Mouse (Mus musculus): Measurements from ENCODE around the gene Ppp1ca. TPM values are rescaled to one million over a fixed set of nuclear protein-coding genes. Genes with fewer than 3 reads are reported as not detected.

Ppp1ca gene
- polyA plus RNA-seq, 1 experiment from 2014 or later, result 591 TPM

DNA sequence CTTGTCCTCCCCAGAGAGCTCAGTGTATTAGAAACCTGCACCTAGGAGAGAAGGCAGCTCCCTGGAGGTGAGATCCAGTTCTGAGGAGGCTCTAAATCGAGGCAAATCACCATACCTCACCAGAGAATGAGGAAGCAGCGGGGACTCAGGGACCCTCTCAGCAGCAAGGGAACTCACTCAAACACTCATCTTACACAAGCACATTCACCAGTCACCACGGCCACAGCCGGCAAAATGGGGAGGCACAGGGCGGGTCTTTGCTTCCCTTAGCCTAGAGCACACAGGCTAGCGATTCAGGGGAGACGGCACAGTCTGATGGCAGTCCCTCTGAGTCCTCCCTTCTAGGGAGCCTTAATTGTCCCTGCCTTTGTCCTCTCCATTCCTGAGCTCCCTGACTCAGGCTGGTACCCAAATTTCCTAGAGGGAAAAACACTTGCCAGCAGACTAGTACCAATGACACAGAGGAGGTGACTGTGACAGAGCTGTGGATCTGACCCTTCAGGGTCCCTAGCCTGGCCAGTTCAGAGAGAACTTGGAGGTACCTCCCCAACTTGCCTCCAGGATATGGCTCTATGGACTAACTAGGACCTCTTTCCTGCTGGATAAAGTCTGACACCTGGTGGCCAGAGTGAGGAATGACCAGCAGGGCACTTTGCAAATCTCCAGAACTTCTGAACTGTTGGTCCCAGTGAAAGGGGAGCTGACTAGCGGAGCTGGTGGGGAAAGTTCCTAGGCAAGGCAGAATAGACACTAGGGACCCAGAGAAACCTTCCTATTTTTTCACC, 36.2 kb downstream of the Ppp1ca start:
- DNase-seq (peak; percentile 91), ATAC-seq (ENCODE audit: low FRiP score, low TSS enrichment) (no peak)
- Histone ChIP-seq H3K4me2 (ENCODE audit: low read length) (no peak overlapping the region), H3K27me3 (ENCODE audit: control insufficient read depth, insufficient read depth, low read length) (no peaks in the 10 kb centered on the region), H3K9me3 (ENCODE audit: control insufficient read depth, low read length) (no peaks in the 10 kb centered on the region), H3K27ac (replicated peaks; ENCODE audit: low read depth, low read length) (no peak overlapping the region), H3K4me3 (replicated peaks; ENCODE audit: low read depth, low read length) (no peak overlapping the region), H3K4me1 (ENCODE audit: control insufficient read depth, insufficient read depth, low read length) (peaks cover 11% of the 10 kb centered on the region), H3K9ac (replicated peaks; ENCODE audit: low read length) (no peak overlapping the region), H3K36me3 (ENCODE audit: control insufficient read depth, insufficient read depth, low read length) (no peaks in the 10 kb centered on the region)
- WGBS, result 21% methylated on average over 8 of the region's 8 CpGs

DNA sequence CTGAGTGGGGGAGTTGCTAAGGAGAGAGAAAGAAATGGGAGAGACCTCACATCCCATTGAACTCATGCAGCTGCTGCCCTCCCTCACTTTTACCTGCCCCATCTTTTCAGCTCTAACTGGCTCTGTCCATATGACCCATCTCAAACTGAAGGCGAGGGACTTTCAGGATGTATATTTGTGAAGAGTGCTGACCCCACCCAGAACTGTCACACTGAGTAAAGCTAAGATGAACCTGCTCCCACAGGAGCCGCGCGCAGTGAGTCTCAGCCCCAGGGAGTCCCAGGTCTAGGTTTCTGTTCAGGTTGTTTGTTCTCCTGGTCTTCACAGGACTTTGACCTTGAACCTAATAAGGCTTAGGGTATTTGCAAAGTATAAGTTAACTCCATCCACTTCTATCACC, 37.0 kb downstream of the Ppp1ca start:
- Histone ChIP-seq H3K36me3 (ENCODE audit: control insufficient read depth, insufficient read depth, low read length) (no peaks in the 10 kb centered on the region), H3K4me3 (replicated peaks; ENCODE audit: low read depth, low read length) (no peak overlapping the region), H3K4me1 (ENCODE audit: control insufficient read depth, insufficient read depth, low read length) (peaks cover 11% of the 10 kb centered on the region), H3K9me3 (ENCODE audit: control insufficient read depth, low read length) (no peaks in the 10 kb centered on the region), H3K9ac (replicated peaks; ENCODE audit: low read length) (no peak overlapping the region), H3K27me3 (ENCODE audit: control insufficient read depth, insufficient read depth, low read length) (no peaks in the 10 kb centered on the region), H3K27ac (replicated peaks; ENCODE audit: low read depth, low read length) (no peak overlapping the region), H3K4me2 (ENCODE audit: low read length) (no peak overlapping the region)
- DNase-seq, result no peak
- ATAC-seq (ENCODE audit: low FRiP score, low TSS enrichment), result no peak
- 73% methylated on average over 4 of the region's 4 CpGs for WGBS

DNA sequence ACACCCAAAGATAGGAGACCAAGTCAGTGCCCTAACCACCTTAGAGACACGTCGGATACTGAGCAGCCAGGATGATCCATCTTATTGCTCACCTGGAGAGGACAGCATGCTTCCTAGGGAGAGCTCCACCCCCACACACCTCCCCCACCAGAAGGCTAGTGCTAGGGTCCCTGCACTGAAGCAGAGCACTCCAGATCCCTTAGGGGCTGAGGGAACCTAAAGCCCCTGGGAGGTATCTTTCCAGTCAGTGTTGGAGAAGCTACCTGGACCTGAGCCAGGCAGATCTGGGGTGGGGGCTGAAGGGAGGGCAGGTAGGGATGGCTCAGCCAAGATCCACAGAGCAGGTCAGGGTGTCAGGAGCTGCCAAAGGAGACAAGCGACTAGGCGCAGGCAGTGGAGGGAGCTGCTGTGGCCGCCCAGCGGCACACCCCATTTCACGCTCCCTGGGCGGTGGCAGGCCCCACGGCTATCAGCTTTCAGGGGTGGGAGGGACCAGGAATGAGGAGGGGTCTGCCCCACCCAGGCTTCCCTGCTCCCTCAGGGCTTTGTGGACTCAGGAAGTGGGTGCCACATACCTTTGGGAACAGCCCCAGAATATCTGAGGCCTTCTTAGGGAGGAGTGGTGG, 37.7 kb downstream of the Ppp1ca start:
- Histone ChIP-seq H3K36me3 (ENCODE audit: control insufficient read depth, insufficient read depth, low read length) (no peaks in the 10 kb centered on the region), H3K9me3 (ENCODE audit: control insufficient read depth, low read length) (no peaks in the 10 kb centered on the region), H3K4me3 (replicated peaks; ENCODE audit: low read depth, low read length) (no peak overlapping the region), H3K27ac (replicated peaks; ENCODE audit: low read depth, low read length) (no peak overlapping the region), H3K9ac (replicated peaks; ENCODE audit: low read length) (no peak overlapping the region), H3K27me3 (ENCODE audit: control insufficient read depth, insufficient read depth, low read length) (no peaks in the 10 kb centered on the region), H3K4me1 (ENCODE audit: control insufficient read depth, insufficient read depth, low read length) (peaks cover 11% of the 10 kb centered on the region), H3K4me2 (ENCODE audit: low read length) (no peak overlapping the region)
- 33% methylated on average over 9 of the region's 9 CpGs for WGBS
- ATAC-seq (ENCODE audit: low FRiP score, low TSS enrichment) (no peak), DNase-seq (no peak)

DNA sequence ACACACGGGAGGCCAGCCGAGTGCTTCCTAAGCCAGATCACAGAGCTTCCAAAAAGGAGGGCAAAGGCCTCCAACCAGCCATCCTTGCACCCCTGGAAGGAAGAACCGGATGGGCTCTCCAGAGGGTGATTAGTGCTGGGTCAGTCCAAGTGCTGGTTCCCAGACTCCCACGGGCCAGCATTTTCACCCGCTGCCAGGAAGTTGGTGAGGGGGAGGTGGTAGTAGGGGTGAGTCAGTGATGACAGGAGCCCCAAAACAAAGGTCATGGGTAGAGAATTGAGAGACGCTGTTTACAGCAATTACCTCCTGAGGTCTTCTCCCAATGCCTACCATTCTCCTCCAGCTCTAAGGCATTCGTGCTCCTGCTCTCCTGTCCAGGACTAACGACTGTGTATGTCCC, 38.5 kb downstream of the Ppp1ca start:
- DNase-seq (no peak), ATAC-seq (ENCODE audit: low FRiP score, low TSS enrichment) (no peak)
- WGBS, result 72% methylated on average over 8 of the region's 8 CpGs
- Histone ChIP-seq H3K9ac (replicated peaks; ENCODE audit: low read length) (no peak overlapping the region), H3K27me3 (ENCODE audit: control insufficient read depth, insufficient read depth, low read length) (no peaks in the 10 kb centered on the region), H3K4me2 (ENCODE audit: low read length) (no peak overlapping the region), H3K27ac (replicated peaks; ENCODE audit: low read depth, low read length) (no peak overlapping the region), H3K9me3 (ENCODE audit: control insufficient read depth, low read length) (no peaks in the 10 kb centered on the region), H3K4me1 (ENCODE audit: control insufficient read depth, insufficient read depth, low read length) (peaks cover 11% of the 10 kb centered on the region), H3K4me3 (replicated peaks; ENCODE audit: low read depth, low read length) (no peak overlapping the region), H3K36me3 (ENCODE audit: control insufficient read depth, insufficient read depth, low read length) (no peaks in the 10 kb centered on the region)

DNA sequence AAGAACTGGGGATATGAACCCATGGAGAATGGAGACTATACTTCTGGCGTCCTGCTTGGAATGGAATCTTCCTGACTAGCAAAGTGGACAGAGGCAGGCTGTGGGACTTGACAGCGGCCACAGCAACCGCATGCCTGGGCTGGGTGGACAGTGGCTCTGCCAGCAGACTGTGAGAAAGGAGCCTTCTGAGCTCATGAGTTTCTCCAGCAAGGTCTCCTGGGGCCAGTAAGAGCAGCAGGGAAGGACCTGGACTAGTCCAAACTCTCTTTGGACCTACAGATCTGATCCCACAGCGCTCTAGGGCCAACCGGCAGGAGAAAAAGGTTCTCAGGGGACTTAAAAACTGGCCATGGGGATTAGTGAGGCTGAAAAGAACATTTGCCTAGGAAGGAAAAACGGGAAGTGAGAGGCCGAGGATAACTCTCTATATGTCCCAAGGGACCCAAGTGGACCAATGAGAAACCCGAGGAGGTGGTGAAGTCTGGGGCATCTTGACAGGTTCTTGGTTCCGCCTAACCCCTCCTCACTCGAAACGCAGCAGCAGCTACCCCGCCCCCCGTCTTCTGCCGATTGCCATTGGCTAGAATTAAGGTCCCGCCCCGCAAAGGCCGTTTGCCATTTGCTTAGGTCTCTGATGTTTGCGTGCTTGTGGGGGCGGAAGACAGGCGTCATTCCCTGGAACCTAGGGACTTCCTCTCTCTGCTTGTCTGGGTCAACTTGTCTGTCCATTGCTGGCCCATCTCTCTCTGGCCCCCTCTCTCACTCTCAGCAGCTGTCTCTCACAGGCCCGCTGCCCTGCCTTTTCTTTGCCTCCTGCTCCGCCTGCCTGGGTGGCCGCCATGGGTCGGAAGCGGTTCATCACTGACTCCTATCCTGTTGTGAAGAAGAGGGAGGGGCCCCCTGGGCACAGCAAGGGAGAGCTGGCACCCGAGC, 39.7 kb downstream of the Ppp1ca start, which contains the start of gene Pold4:
TSS of gene Pold4 (plus strand) at position 647 of the 933 bp plus-strand sequence.
- ATAC-seq (ENCODE audit: low FRiP score, low TSS enrichment) (peak; percentile 87), DNase-seq (peak; percentile 96)
- Histone ChIP-seq H3K27me3 (ENCODE audit: control insufficient read depth, insufficient read depth, low read length) (no peaks in the 10 kb centered on the region), H3K9ac (replicated peaks; ENCODE audit: low read length) (peak within 1 kb of the TSS; percentile 68), H3K9me3 (ENCODE audit: control insufficient read depth, low read length) (no peaks in the 10 kb centered on the region), H3K4me3 (replicated peaks; ENCODE audit: low read depth, low read length) (peak within 1 kb of the TSS; percentile 55), H3K27ac (replicated peaks; ENCODE audit: low read depth, low read length) (peak within 1 kb of the TSS; percentile 74), H3K36me3 (ENCODE audit: control insufficient read depth, insufficient read depth, low read length) (no peaks in the 10 kb centered on the region), H3K4me2 (ENCODE audit: low read length) (peak within 1 kb of the TSS; percentile 86), H3K4me1 (ENCODE audit: control insufficient read depth, insufficient read depth, low read length) (peaks cover 11% of the 10 kb centered on the region)
- WGBS, result 9% methylated on average over 26 of the region's 26 CpGs

DNA sequence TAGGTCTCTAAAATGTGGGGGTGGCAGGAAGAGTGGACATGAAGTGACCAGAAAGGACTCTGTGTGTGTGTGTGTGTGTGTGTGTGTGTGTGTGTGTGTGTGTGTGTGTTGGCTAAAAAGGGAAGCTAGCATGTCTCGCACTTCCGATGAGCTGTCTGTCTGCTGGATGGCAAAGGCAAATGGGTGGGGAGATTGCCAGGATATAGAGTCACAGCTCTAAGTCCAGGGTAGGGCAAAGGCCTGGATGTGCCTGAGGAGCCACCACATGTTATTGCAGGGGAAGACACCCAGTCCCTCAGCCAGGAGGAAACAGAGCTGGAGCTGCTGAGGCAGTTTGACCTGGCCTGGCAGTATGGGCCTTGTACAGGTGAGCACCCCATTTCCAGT, 40.3 kb downstream of the Ppp1ca start:
- WGBS, result 52% methylated on average over 2 of the region's 2 CpGs
- Histone ChIP-seq H3K4me1 (ENCODE audit: control insufficient read depth, insufficient read depth, low read length) (peaks cover 11% of the 10 kb centered on the region), H3K36me3 (ENCODE audit: control insufficient read depth, insufficient read depth, low read length) (no peaks in the 10 kb centered on the region), H3K9ac (replicated peaks; ENCODE audit: low read length) (peak overlapping the region; percentile 68), H3K9me3 (ENCODE audit: control insufficient read depth, low read length) (no peaks in the 10 kb centered on the region), H3K4me2 (ENCODE audit: low read length) (peak overlapping the region; percentile 86), H3K27me3 (ENCODE audit: control insufficient read depth, insufficient read depth, low read length) (no peaks in the 10 kb centered on the region), H3K4me3 (replicated peaks; ENCODE audit: low read depth, low read length) (peak overlapping the region; percentile 55), H3K27ac (replicated peaks; ENCODE audit: low read depth, low read length) (peak overlapping the region; percentile 74)
- DNase-seq (no peak), ATAC-seq (ENCODE audit: low FRiP score, low TSS enrichment) (no peak)

DNA sequence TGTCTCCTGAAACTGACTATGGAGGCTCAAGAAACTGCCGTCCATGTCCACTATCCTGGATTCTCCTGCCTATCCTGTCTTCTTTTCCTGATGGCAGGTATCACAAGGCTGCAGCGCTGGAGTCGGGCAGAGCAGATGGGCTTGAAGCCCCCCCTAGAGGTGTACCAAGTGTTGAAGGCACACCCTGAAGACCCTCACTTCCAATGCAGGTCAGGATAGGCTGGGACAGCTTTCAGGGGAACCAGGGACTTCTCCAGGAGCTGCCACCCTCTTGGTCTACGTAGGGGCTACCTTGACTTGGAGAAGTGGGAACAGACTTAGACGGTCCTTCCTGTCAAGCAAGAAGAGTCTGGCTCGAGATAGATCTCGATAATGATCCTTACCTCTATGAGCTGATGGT, 40.8 kb downstream of the Ppp1ca start:
- no peaks in the 10 kb centered on the region for H3K9me3 ChIP-seq (ENCODE audit: control insufficient read depth, low read length)

DNA sequence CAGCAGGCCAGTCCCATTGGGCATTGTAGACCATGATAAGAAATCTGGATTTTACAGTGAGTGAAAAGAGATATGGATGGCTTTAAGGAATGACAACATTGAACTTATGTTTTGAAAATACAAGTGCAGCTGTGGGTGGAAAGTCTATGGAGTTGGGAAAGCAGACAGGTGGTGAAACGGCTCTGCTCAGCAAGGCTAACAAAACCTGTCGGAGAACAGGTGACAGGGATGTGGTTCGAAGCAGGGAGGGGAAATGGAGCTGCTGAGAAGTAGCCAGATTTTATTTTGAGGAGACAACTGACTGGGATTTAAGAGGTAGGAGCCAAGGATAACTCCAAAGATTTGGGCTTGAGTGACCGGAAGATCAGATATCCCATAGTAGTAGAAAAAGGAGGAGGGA, 42.7 kb downstream of the Ppp1ca start:
- DNase-seq, result no peak
- Histone ChIP-seq H3K9ac (replicated peaks; ENCODE audit: low read length) (no peak overlapping the region), H3K4me2 (ENCODE audit: low read length) (no peak overlapping the region), H3K9me3 (ENCODE audit: control insufficient read depth, low read length) (no peaks in the 10 kb centered on the region), H3K4me1 (ENCODE audit: control insufficient read depth, insufficient read depth, low read length) (peaks cover 11% of the 10 kb centered on the region), H3K36me3 (ENCODE audit: control insufficient read depth, insufficient read depth, low read length) (no peaks in the 10 kb centered on the region), H3K27me3 (ENCODE audit: control insufficient read depth, insufficient read depth, low read length) (no peaks in the 10 kb centered on the region), H3K4me3 (replicated peaks; ENCODE audit: low read depth, low read length) (no peak overlapping the region), H3K27ac (replicated peaks; ENCODE audit: low read depth, low read length) (no peak overlapping the region)
- 78% methylated on average over 4 of the region's 4 CpGs for WGBS
- no peak for ATAC-seq (ENCODE audit: low FRiP score, low TSS enrichment)

More for the DNA sequence above, 40.8 kb downstream of the Ppp1ca start:
- WGBS, result 80% methylated on average over 7 of the region's 7 CpGs
- Histone ChIP-seq H3K27me3 (ENCODE audit: control insufficient read depth, insufficient read depth, low read length) (no peaks in the 10 kb centered on the region), H3K4me1 (ENCODE audit: control insufficient read depth, insufficient read depth, low read length) (peaks cover 11% of the 10 kb centered on the region), H3K4me2 (ENCODE audit: low read length) (peak overlapping the region; percentile 86), H3K4me3 (replicated peaks; ENCODE audit: low read depth, low read length) (0 out of 2 replicates have a peak overlapping the region, but pooled peaks have one; percentile 55), H3K36me3 (ENCODE audit: control insufficient read depth, insufficient read depth, low read length) (no peaks in the 10 kb centered on the region), H3K27ac (replicated peaks; ENCODE audit: low read depth, low read length) (no peak overlapping the region), H3K9ac (replicated peaks; ENCODE audit: low read length) (peak overlapping the region; percentile 68; the same call in 1 of the 2 replicates)
- ATAC-seq (ENCODE audit: low FRiP score, low TSS enrichment), result no peak
- no peak for DNase-seq
